Mouse (Mus musculus) MN1 (cell line): ENCODE results near the gene Ehmt1.

Experiments used
- DNase-seq: peaks from one replicate; pipeline ENCODE4 v3.0.0-alpha.2; 2016; ENCODE audit warnings: low spot score

Gene Ehmt1

DNA sequence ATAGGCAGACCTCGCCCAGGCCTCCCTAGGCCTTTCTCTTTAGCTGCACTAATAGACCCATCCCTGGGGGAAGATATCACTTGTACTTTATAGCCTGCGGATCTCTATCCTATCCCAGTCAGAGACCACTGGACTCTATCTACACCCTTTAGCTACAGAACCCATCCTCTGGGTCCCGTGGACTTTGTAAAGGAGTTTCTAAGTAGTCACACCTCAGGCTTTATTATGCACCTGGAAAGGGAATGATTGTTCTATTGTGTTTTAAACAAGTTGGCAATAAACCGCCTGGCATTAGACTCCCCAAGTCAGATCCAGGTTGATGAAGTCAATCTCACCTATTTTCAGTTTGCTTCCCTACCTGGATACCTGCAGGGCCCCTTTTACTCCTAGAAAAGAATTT is 7.2 kb downstream of the Ehmt1 start:
- no peak for DNase-seq

GRCm38 (mm10) chr2:24910481-24910880 is 8.9 kb downstream of the Ehmt1 start:
- no peak for DNase-seq

- peak; percentile 74 for DNase-seq
Observed at GRCm38 (mm10) chr2:24905653-24906155, 13.7 kb downstream of the Ehmt1 start.

- no peak for DNase-seq
Observed at GRCm38 (mm10) chr2:24904823-24905652, 14.4 kb downstream of the Ehmt1 start.

DNA sequence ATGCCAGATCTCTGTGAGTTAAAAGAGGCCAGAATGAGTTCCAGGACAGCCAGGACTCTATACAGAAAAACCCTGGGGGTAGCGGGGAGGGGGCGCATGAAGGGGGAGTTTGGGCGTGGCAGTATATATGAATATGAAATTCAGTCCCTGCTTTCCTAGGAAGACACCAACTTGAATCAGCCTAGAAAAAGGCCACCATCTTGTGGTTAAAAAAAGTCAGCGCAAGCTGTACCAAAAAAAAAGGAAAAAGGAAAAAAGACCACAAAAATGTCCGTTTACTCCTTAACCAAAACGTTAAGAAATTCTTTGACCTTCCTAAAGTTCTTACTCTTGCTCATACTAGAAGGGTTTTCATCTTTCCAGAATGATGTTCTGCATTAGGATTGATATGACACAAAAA is 16.4 kb downstream of the Ehmt1 start:
- no peak for DNase-seq

DNA sequence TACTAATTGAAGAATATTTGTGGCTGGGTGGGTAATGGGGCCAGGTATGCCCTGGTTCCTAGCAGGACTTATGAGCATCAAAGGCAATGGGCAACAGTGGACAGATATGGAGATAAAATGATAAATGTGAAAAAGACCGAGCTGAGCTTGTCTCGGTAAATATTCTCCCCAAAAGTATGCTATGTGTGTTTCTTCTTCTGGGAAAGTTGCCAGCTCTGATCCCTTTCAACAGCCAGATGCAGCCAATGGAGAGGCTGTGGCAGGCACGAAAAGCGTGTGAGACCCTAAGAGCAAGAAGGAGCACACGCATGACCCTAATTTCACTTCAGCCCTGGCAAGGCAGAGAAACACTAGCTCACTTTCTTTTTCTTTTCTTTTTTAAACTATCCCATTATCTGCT is 18.4 kb downstream of the Ehmt1 start:
- no peak for DNase-seq

- no peak for DNase-seq
Observed at GRCm38 (mm10) chr2:24899292-24899691, 20.1 kb downstream of the Ehmt1 start.

GRCm38 (mm10) chr2:24896761-24897160 is 22.7 kb downstream of the Ehmt1 start:
- no peak for DNase-seq

DNA sequence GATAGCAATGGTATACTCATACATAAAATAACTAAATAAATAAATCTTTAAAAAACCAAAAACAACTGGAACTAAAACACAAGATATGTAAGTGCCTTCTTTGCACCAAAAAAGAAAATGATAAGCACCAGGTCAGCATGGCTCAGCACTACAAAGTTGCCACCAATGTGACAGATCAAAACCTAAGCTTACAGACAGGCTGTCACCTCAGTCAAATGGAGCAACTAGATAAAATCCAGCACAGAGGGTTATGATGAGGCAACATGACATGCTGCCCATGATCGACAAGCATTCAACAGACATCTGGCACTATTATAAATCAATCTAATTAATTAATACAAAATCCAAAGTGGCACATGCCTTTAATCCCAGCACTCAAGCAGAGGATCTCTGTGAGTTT is 25.2 kb downstream of the Ehmt1 start:
- no peak for DNase-seq

DNA sequence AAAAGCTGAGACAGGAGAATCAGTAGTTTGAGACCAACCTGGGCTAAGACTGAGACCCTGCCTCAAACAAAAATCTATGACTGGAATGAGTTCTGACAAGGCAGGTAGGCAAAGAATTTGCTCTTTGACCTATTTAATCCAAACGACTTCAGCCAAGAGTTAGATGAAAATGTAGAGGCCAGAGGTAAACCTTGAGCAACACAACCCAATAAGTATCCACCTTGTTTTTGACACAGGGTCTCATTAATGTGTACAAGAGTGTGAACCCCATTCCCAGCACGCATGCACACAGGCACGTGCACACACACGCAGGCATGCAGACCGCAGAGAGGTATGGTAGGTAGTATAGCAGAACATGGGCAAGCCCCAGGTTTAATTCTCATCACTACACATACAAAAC is 27.1 kb downstream of the Ehmt1 start:
- no peak for DNase-seq

- DNase-seq, result no peak
Observed at GRCm38 (mm10) chr2:24890541-24891447, 28.6 kb downstream of the Ehmt1 start.

- DNase-seq, result no peak
Observed at GRCm38 (mm10) chr2:24888895-24889294, 30.5 kb downstream of the Ehmt1 start.

DNA sequence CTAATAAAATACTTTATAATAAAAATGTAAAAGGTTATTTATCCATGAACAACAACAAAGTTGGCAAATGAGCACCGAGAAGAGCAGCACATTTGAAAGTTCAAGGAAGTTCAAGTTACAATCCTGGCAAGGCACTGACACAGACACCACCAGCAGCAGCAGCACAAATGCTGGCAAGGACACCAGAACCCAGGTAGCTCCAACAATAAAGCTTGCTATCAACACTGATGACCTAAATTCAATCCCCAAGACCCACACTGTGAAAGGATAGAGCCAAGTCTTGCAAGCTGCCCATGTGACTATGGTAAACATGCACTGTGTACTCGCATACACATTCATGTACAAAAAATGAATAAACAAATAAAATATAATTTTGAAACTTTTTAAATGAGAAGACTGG is 38.7 kb downstream of the Ehmt1 start:
- no peak for DNase-seq

- peak; percentile 69 for DNase-seq
Observed at GRCm38 (mm10) chr2:24870952-24871351, 48.5 kb downstream of the Ehmt1 start.

- DNase-seq, result no peak
Observed at GRCm38 (mm10) chr2:24863010-24863409, 56.4 kb downstream of the Ehmt1 start.

DNA sequence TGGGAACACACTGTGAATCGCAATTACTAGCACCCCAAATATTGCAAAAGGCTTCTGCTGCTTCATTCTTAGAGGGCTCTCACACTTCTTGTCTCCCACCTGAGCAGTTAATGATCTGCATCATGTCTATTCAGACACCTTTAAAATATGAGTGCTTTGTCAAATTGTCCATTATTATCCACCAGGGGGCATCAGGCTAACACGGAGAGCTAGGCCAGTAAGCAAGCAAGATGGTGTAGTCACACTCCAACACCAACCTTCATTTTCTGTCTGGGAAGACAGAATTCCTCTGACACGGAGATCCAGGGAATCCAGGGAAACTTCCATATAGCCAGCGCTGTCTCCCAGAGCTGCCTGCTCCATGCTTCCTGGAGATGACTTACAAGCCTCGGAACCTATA is 67.0 kb downstream of the Ehmt1 start:
- DNase-seq, result peak; percentile 66

DNA sequence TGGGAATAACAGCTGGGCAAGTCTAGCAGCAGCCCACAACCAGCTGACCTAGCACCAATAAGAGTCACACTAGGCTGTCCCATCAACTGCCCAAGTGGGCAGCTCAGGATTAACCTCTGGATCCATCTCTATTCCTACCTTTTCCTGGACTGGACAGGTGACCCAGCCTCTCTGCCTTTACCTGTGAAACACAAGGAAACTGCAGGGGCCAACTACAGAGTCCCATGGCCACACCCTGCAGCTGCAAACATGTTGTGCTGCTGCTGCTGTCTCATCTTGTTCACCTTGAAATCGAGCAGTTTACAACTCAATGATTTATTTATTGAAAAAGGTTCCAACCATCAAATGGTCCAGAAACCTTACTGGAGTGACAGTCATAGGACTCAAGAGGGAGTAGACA is 72.9 kb downstream of the Ehmt1 start:
- no peak for DNase-seq

- no peak for DNase-seq
Observed at GRCm38 (mm10) chr2:24845256-24845655, 74.2 kb downstream of the Ehmt1 start.

DNA sequence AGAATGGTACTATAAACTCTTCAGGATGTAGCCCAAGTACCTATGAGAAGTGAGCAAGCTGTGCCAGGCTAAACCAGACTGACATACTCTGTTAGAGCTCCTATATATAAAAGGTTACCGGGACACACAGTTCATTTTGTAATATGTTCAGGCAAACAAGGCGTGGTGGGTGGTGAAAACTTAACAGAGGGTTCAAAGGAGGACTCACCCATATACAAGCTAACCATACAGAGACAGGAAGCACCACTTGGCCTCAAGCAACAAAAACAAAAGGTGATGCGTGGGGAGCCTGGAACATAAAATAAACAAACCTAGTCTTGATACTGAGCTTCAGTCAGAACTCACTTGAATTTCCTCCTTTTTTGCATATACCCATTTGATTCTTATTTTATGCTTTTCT is 88.8 kb downstream of the Ehmt1 start:
- DNase-seq, result no peak

GRCm38 (mm10) chr2:24809746-24810145 is 109.7 kb downstream of the Ehmt1 start:
- no peak for DNase-seq

DNA sequence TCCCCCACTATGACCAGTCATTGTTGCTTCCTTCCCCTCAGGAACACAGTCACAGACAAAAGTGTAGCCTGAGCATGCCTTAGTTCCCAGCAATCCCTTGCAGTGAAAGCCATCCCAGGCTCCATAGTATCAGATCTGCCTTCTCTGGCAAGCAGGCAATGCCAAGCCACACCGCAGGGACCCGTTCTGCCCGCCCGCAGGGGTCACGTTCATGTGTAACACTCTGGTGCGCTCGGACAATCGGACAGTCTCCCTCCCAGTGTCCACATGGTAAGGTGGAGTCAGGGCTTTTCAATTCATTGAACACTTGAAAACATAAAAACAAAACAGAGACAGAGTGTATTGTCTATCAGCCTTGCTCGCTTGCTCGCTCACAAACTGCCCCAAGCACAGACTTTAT is 111.7 kb downstream of the Ehmt1 start:
- no peak for DNase-seq

DNA sequence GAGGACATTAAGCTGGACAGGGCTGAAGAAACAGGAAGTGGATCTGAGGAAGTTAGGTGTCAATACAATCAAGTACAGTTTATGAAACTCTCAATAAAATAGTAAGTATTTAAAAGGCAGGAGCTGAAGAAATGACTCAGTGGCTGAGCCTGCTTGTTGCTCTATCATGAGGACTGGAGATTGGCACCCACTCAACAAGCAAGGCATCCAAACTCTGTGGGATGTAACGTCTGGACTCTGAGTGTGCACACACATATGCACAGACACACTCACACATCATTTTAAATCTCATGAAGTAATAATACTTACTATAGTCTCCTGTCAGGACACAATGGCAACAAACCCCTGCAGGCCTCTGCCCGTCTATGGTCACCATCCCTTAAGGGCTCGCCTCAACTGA is 112.4 kb downstream of the Ehmt1 start:
- no peak for DNase-seq

DNA sequence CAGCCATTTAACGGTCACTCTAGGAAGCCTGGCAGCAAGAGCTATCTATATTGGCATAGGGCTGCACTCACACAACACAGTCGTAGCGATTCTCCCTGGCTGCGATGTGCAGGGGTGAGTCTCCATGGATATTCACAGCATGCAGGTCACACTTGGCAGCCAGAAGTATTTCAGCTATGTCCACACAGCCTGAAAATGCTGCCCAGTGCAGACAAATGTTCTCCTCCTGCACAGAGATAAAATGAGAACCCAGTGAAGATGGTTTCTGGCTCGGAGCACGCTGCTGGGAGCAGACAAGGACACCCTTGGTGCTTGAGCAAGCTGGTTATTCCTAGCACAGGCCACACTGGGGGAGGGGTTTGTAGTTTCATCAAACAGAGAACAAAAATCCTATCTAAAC is 113.3 kb downstream of the Ehmt1 start:
- DNase-seq, result no peak
